ENCODE assay signal across 16 mouse cellular contexts in genomic region chr7:35130059-35130738, GRCm38 (mm10). TPM values are rescaled to one million over a fixed set of nuclear protein-coding genes. Genes with fewer than 3 reads are reported as not detected.
DNase-seq lines count a peak whose midpoint lies in the region; ATAC-seq lines count a peak whose summit lies in the region.
"Had no signal": no experiment of that assay in that cellular context is flagged by ENCODE, and none has a peak within 500 bp of the region (broad histone marks: within the 10 kb centered on the region; RNA-seq: fewer than 3 reads in every experiment).

No protein-coding gene starts in this region.

- no peak overlapping the region for H3K9ac ChIP-seq in kidney, embryonic 15.5 days
- H3K9ac ChIP-seq: embryonic facial prominence, embryonic 13.5 days; forebrain, embryonic 15.5 days; hindbrain, embryonic 14.5 days; neural tube, embryonic 13.5 days had no signal

- WGBS in kidney, embryonic 15.5 days = 83% methylated on average over 13 of the region's 13 CpGs

- ATAC-seq in kidney, embryonic 15.5 days (replicated peaks; ENCODE audit: low FRiP score) = 0 out of 2 replicates have a peak, but pooled peaks have one; percentile 29
- ATAC-seq: forebrain, embryonic 15.5 days had no signal

- H3K9me3 ChIP-seq in kidney, embryonic 15.5 days (replicated peaks) = no peaks in the 10 kb centered on the region
- H3K9me3 ChIP-seq: embryonic facial prominence, embryonic 13.5 days; forebrain, embryonic 15.5 days; neural tube, embryonic 13.5 days had no signal

- H3K27me3 ChIP-seq in kidney, embryonic 15.5 days = peaks cover 32% of the 10 kb centered on the region
- H3K27me3 ChIP-seq: CH12.LX; forebrain, embryonic 15.5 days had no signal

- no peak overlapping the region for H3K4me3 ChIP-seq in kidney, embryonic 15.5 days (replicated peaks)
- H3K4me3 ChIP-seq: embryonic facial prominence, embryonic 13.5 days; forebrain, embryonic 15.5 days; neural tube, embryonic 13.5 days had no signal

- no peaks in the 10 kb centered on the region for H3K36me3 ChIP-seq in kidney, embryonic 15.5 days
- H3K36me3 ChIP-seq: embryonic facial prominence, embryonic 13.5 days; forebrain, embryonic 15.5 days; neural tube, embryonic 13.5 days had no signal

- H3K4me1 ChIP-seq in kidney, embryonic 15.5 days = peaks cover 17% of the 10 kb centered on the region; the same call in 1 of the 2 replicates

- no peak overlapping the region for H3K4me2 ChIP-seq in kidney, embryonic 15.5 days
- H3K4me2 ChIP-seq: embryonic facial prominence, embryonic 13.5 days; forebrain, embryonic 15.5 days; hindbrain, embryonic 14.5 days; neural tube, embryonic 13.5 days had no signal

- no peak for DNase-seq in kidney, postnatal 14 days
- DNase-seq in adipocyte (ENCODE audit: low spot score) = peak; percentile 79
- DNase-seq in cerebellum, adult 8-10 months = peak; percentile 55
- peak; percentile 60 for DNase-seq in lung, postnatal 14 days
- DNase-seq in thymus, postnatal 4 days = no peak
- no peak for DNase-seq in embryo, embryonic 10.5 days (ENCODE audit: low spot score)
- DNase-seq: gastrocnemius, postnatal 10 days; midbrain, embryonic 14.5 days; retina, postnatal 1 day; thymus, postnatal 36 days had no signal

- H3K27ac ChIP-seq in kidney, embryonic 15.5 days = no peak overlapping the region
- H3K27ac ChIP-seq: embryonic facial prominence, embryonic 13.5 days; forebrain, embryonic 15.5 days; hindbrain, embryonic 14.5 days; neural tube, embryonic 13.5 days had no signal

RNA-seq across cellular contexts. Expression of gene Cebpa, which starts 11.1 kb away (rescaled TPM):
- 1.3 and 1.5 TPM in 2 replicates for polyA plus RNA-seq in kidney, embryonic 15.5 days (2015; fragmentation: Nextera tagmentation; extraction: Ambion mirVana)

RNA-seq across cellular contexts. Expression of gene Slc7a10, which starts 56.0 kb away (rescaled TPM):
- polyA plus RNA-seq in kidney, embryonic 15.5 days (2015; fragmentation: Nextera tagmentation; extraction: Ambion mirVana) = 1.1 and 2.4 TPM in 2 replicates

Comparison
In these comparisons a context has a peak if more than half of its experiments do, and no peak if none do; other contexts are left out.
1. DNase-seq: peak in adipocyte (single experiment), cerebellum, adult 8-10 months (single experiment) and lung, postnatal 14 days (single experiment); none in kidney, postnatal 14 days (single experiment), thymus, postnatal 4 days (single experiment) and embryo, embryonic 10.5 days (single experiment).